Mouse (Mus musculus) cerebellum, adult 2 months (tissue): ENCODE measurements around the gene Fchsd2.

Experiments used
- CTCF ChIP-seq: fragments of 200-500 bp; IDR thresholded peaks from 2 replicates; pipeline ENCODE4 v1.5.1; 2011; ENCODE audit warnings: low read depth, mild to moderate bottlenecking, control low read depth, low read length, moderate library complexity, borderline replicate concordance; ENCODE audit not compliant: insufficient read depth
- POLR2A ChIP-seq: fragments of 200-500 bp; IDR thresholded peaks from 2 replicates; pipeline ENCODE4 v1.6.1; 2011; ENCODE audit warnings: low read length, control low read depth, borderline replicate concordance; ENCODE audit not compliant: insufficient read depth

GRCm38 (mm10) chr7:101093231-101093630 is 568 bp downstream of the Fchsd2 start:
- TF ChIP-seq POLR2A, result no peak
- no peak for TF ChIP-seq CTCF
